Mouse (Mus musculus): ENCODE measurements at regions not wholly inside any gene's neighbourhood (a gene's known extent, or its start where the extent isn't known, plus 50 kb on each side); places are given as distances from the start of the nearest gene placed in this dataset.

GRCm38 (mm10) chr13:85418671-85419070 lies 129.7 kb upstream of the Rasa1 start:
- H3K4me3 ChIP-seq, result no peak overlapping the region
- no peak overlapping the region for H3K27ac ChIP-seq
- no peaks in the 10 kb centered on the region for H3K4me1 ChIP-seq
- H3K36me3 ChIP-seq (ENCODE audit: poor library complexity, severe bottlenecking), result no peaks in the 10 kb centered on the region
- no peak for ATAC-seq
- no peak overlapping the region for H3K9ac ChIP-seq
- H3K9me3 ChIP-seq (replicated peaks), result no peaks in the 10 kb centered on the region
- H3K4me2 ChIP-seq, result no peak overlapping the region
- H3K27me3 ChIP-seq, result no peaks in the 10 kb centered on the region
- WGBS, result 87% methylated on average over 1 of the region's 1 CpGs

- Histone ChIP-seq H3K27ac (no peak overlapping the region), H3K9me3 (replicated peaks) (no peaks in the 10 kb centered on the region), H3K27me3 (no peaks in the 10 kb centered on the region), H3K36me3 (ENCODE audit: poor library complexity, severe bottlenecking) (no peaks in the 10 kb centered on the region), H3K9ac (no peak overlapping the region), H3K4me2 (no peak overlapping the region), H3K4me1 (no peaks in the 10 kb centered on the region), H3K4me3 (no peak overlapping the region)
- WGBS, result 83% methylated on average over 4 of the region's 4 CpGs
- ATAC-seq, result no peak
Measured at GRCm38 (mm10) chr13:85414951-85415350, 126.0 kb upstream of the Rasa1 start.

- no peaks in the 10 kb centered on the region for H3K9me3 ChIP-seq (replicated peaks)
- H3K4me2 ChIP-seq, result no peak overlapping the region
- no peaks in the 10 kb centered on the region for H3K36me3 ChIP-seq (ENCODE audit: poor library complexity, severe bottlenecking)
- no peak for ATAC-seq
- no peaks in the 10 kb centered on the region for H3K4me1 ChIP-seq
- H3K27ac ChIP-seq, result no peak overlapping the region
- WGBS, result 92% methylated on average over 3 of the region's 3 CpGs
- H3K9ac ChIP-seq, result no peak overlapping the region
- no peak overlapping the region for H3K4me3 ChIP-seq
- no peaks in the 10 kb centered on the region for H3K27me3 ChIP-seq
Measured at GRCm38 (mm10) chr13:85411327-85411726, 122.4 kb upstream of the Rasa1 start.

- no peaks in the 10 kb centered on the region for H3K4me1 ChIP-seq
- H3K4me2 ChIP-seq, result no peak overlapping the region
- ATAC-seq, result no peak
- H3K27ac ChIP-seq, result no peak overlapping the region
- no peak overlapping the region for H3K4me3 ChIP-seq
- 77% methylated on average over 5 of the region's 5 CpGs for WGBS
- H3K27me3 ChIP-seq, result no peaks in the 10 kb centered on the region
- no peaks in the 10 kb centered on the region for H3K9me3 ChIP-seq (replicated peaks)
- no peak overlapping the region for H3K9ac ChIP-seq
- H3K36me3 ChIP-seq (ENCODE audit: poor library complexity, severe bottlenecking), result no peaks in the 10 kb centered on the region
Measured at GRCm38 (mm10) chr13:85398834-85399233, 109.9 kb upstream of the Rasa1 start.

DNA sequence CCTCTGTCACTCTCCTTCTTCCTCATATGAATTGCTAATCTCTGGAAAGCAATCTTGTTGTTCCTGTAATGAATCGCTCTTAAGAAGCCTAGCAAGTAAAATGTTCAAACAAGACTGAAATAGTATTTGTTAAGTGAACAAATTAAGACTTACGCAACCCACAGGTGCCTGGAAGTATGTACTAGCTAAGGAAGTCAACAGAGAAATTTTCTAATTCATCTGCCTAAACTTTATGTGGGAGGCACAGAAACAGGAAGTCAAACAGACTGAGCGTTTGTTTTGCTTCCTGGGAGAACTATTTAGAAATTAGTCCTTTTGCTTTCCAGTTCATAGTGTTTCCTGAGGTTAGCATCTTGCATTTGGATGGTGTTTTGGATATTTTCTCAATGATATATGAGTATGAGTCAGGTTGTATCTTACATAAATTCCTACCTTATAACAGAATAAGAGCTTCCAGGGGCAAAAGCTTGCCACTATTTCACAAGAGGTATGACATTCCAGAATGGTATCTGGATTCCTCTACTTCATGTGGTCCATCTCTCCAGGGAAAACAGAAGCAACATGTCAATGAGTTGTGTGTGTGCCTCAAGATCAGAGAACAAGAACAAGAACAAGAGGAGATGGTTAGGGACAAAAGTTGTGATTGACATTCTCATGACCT lies 87.5 kb upstream of the Rasa1 start:
- no peaks in the 10 kb centered on the region for H3K4me1 ChIP-seq
- 81% methylated on average over 3 of the region's 3 CpGs for WGBS
- no peak overlapping the region for H3K4me2 ChIP-seq
- no peak overlapping the region for H3K4me3 ChIP-seq
- no peaks in the 10 kb centered on the region for H3K27me3 ChIP-seq
- no peak overlapping the region for H3K9ac ChIP-seq
- H3K27ac ChIP-seq, result no peak overlapping the region
- H3K36me3 ChIP-seq (ENCODE audit: poor library complexity, severe bottlenecking), result no peaks in the 10 kb centered on the region
- ATAC-seq, result no peak
- no peaks in the 10 kb centered on the region for H3K9me3 ChIP-seq (replicated peaks)

GRCm38 (mm10) chr13:85359621-85360020 lies 70.7 kb upstream of the Rasa1 start:
- no peak overlapping the region for H3K27ac ChIP-seq
- H3K9me3 ChIP-seq (replicated peaks), result no peaks in the 10 kb centered on the region
- H3K4me3 ChIP-seq, result no peak overlapping the region
- H3K27me3 ChIP-seq, result no peaks in the 10 kb centered on the region
- no peak overlapping the region for H3K9ac ChIP-seq
- H3K4me2 ChIP-seq, result no peak overlapping the region
- no peak for ATAC-seq
- no peaks in the 10 kb centered on the region for H3K36me3 ChIP-seq (ENCODE audit: poor library complexity, severe bottlenecking)
- 74% methylated on average over 2 of the region's 2 CpGs for WGBS
- H3K4me1 ChIP-seq, result no peaks in the 10 kb centered on the region

GRCm38 (mm10) chr13:85359143-85359542 lies 70.2 kb upstream of the Rasa1 start:
- Histone ChIP-seq H3K36me3 (ENCODE audit: poor library complexity, severe bottlenecking) (no peaks in the 10 kb centered on the region), H3K9me3 (replicated peaks) (no peaks in the 10 kb centered on the region), H3K9ac (no peak overlapping the region), H3K27ac (no peak overlapping the region), H3K27me3 (no peaks in the 10 kb centered on the region), H3K4me3 (no peak overlapping the region), H3K4me2 (no peak overlapping the region), H3K4me1 (no peaks in the 10 kb centered on the region)
- ATAC-seq, result no peak
- WGBS, result 94% methylated on average over 6 of the region's 6 CpGs

DNA sequence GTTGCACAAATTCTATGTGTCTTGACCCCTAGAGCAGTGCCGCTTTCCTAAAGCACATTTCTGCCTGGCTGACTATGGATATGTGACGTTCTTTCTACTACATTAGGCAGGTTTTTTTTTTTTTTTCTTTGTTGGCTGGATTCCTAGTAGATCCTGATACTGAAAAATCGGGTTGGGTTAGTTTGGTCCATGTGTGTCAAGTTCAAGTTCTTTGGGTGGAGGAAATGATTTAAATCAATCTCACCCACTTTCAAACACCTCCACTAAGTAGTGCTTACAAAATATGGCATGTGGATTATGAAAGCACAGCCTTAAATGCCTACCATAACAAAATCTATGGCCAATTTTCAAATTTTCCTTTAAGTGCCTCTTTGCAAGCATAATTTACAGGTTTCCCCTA lies 63.1 kb upstream of the Rasa1 start:
- Histone ChIP-seq H3K36me3 (ENCODE audit: poor library complexity, severe bottlenecking) (no peaks in the 10 kb centered on the region), H3K27ac (no peak overlapping the region), H3K27me3 (no peaks in the 10 kb centered on the region), H3K9me3 (replicated peaks) (no peaks in the 10 kb centered on the region), H3K4me3 (no peak overlapping the region), H3K4me2 (no peak overlapping the region), H3K9ac (no peak overlapping the region), H3K4me1 (no peaks in the 10 kb centered on the region)
- 75% methylated on average over 3 of the region's 3 CpGs for WGBS
- no peak for ATAC-seq

Data from forebrain, embryonic 13.5 days (tissue).